Mouse (Mus musculus): ENCODE measurements around the gene Kcnk6.
"Not testable (repeated sequence)": the region's sequence is repeated elsewhere in the genome, so short reads cannot be mapped to it uniquely, and the experiment has no call there.

DNA sequence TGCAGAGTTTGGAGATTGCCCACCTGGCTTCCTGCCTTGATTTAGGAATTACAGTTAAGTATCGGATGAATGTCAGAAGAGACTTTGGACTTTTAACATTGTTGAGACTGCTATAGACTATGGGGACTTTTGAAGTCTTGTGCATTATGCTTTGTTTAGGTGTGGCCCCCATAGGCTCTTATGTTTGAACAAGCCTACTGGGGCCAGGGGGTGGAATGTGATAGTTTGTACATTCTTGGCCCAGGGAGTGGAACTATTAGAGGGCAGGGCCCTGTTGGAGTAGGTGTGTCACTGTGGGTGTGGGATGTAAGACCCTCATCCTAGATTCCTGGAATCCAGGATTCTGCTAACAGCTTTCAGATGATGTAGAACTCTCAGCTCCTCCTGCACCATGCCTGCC is 38.1 kb downstream of the Kcnk6 start:
- TF ChIP-seq POLR2A (IDR thresholded peaks at IDR 0.05; ENCODE audit: borderline replicate concordance, extremely low read depth, insufficient read depth, insufficient read length, poor library complexity, severe bottlenecking); CTCF (IDR thresholded peaks at IDR 0.05; ENCODE audit: borderline replicate concordance, extremely low read depth, insufficient read depth, insufficient read length): not testable (repeated sequence)
